Mouse (Mus musculus): ENCODE data around the gene Pxmp2.
A peak's percentile ranks its signal among the peaks of the same experiment; 100 is the strongest.

DNA sequence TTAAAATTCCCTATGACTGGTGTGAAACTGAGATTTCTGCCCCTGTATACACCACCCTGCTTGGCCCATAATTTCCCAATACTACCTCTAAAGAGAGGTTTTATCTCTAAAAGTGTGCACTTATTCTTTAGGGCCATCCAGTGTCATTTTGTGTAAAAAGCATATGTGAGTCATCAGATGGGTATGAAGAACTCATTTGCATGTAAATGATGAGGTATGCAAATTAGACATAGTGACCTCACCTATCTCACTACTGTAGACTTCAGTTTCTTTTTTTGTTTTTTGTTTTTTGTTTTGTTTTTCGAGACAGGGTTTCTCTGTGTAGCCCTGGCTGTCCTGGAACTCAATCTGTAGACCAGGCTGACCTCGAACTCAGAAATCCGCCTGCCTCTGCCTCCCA lies 27.1 kb upstream of the Pxmp2 start:
- TF ChIP-seq BHLHE40 (IDR thresholded peaks at IDR 0.05; ENCODE audit: low read depth, low read length) (no peak), USF1 (IDR thresholded peaks at IDR 0.05; ENCODE audit: low read depth, low read length) (no peak), MAFK (IDR thresholded peaks at IDR 0.05; ENCODE audit: insufficient replicate concordance, low read length) (peak; percentile 62; the same call in 1 of the 2 replicates), GABPA (IDR thresholded peaks at IDR 0.05; ENCODE audit: insufficient replicate concordance, low read depth, low read length) (no peak)
